Mouse (Mus musculus) stomach, postnatal 0 days (tissue): Measurements from ENCODE around the gene Stra6. TPM values are rescaled to one million over a fixed set of nuclear protein-coding genes. Genes with fewer than 3 reads are reported as not detected.

Experiments used
- ATAC-seq: fragments of 200-750 bp; cut with Nextera tagmentation; 2 replicates; pipeline ENCODE4 v1.8.0; 2017; ENCODE audit not compliant: low FRiP score, low TSS enrichment
- DNase-seq: peaks from one replicate; pipeline ENCODE4 v3.0.0-alpha.2; 2016; ENCODE audit warnings: low spot score
- H3K27ac ChIP-seq: fragments of 300-500 bp; sonication (generic); replicated peaks from 2 replicates; pipeline ENCODE4 v1.5.1; 2014; ENCODE audit warnings: mild to moderate bottlenecking, control low read depth
- H3K27me3 ChIP-seq: fragments of 300-500 bp; sonication (generic); 2 replicates; pipeline ENCODE4 v1.6.1; 2014; ENCODE audit warnings: low read length; ENCODE audit not compliant: control insufficient read depth, insufficient read depth
- H3K36me3 ChIP-seq: fragments of 300-500 bp; sonication (generic); 2 replicates; pipeline ENCODE4 v1.6.1; 2014; ENCODE audit warnings: low read length, mixed read lengths; ENCODE audit not compliant: control insufficient read depth, insufficient read depth
- H3K4me1 ChIP-seq: fragments of 300-500 bp; sonication (generic); replicated peaks from 2 replicates; pipeline ENCODE4 v1.6.1; 2014; ENCODE audit warnings: antibody characterized with exemption; ENCODE audit not compliant: control insufficient read depth, insufficient read depth
- H3K4me2 ChIP-seq: fragments of 300-500 bp; sonication (generic); replicated peaks from 2 replicates; pipeline ENCODE4 v1.6.1; 2014; ENCODE audit warnings: low read depth, mild to moderate bottlenecking, control low read depth, moderate library complexity
- H3K4me3 ChIP-seq: fragments of 300-500 bp; sonication (generic); 2 replicates; pipeline ENCODE4 v1.5.1; 2014; ENCODE audit warnings: low read depth, low read length, control low read depth
- H3K9ac ChIP-seq: fragments of 300-500 bp; sonication (generic); 2 replicates; pipeline ENCODE4 v1.6.1; 2014; ENCODE audit warnings: mild to moderate bottlenecking, low read length, control low read depth, mixed read lengths
- H3K9me3 ChIP-seq: fragments of 300-500 bp; sonication (generic); 2 replicates; pipeline ENCODE4 v1.6.1; 2016; ENCODE audit warnings: low read length; ENCODE audit not compliant: control insufficient read depth
- CTCF ChIP-seq: IDR thresholded peaks from 2 replicates; pipeline ENCODE4 v1.5.1; 2016; ENCODE audit warnings: antibody characterized with exemption, low read depth, mild to moderate bottlenecking, moderate library complexity
- EP300 ChIP-seq: optimal IDR thresholded peaks from 2 replicates; pipeline ENCODE3; 2016; ENCODE audit warnings: antibody characterized with exemption
- WGBS: fragments of 180-500 bp; shearing (Covaris S2); extraction: QIAGEN DNeasy Blood & Tissue Kit; methylation state at CpG from one replicate; pipeline ENCODE4 v1.1.7; 2014; 5-methylcytosine and 5-hydroxymethylcytosine counted together
- polyA plus RNA-seq: library from polyadenylated mRNA; unstranded; fragments of >200 nt; fragmentation: Nextera tagmentation; extraction: Ambion mirVana; gene quantifications from 2 replicates; pipeline ENCODE4 v1.2.1, GENCODE M21; 2015

Gene Stra6
- polyA plus RNA-seq, 1 experiment from 2014 or later, result 0.18 TPM

DNA sequence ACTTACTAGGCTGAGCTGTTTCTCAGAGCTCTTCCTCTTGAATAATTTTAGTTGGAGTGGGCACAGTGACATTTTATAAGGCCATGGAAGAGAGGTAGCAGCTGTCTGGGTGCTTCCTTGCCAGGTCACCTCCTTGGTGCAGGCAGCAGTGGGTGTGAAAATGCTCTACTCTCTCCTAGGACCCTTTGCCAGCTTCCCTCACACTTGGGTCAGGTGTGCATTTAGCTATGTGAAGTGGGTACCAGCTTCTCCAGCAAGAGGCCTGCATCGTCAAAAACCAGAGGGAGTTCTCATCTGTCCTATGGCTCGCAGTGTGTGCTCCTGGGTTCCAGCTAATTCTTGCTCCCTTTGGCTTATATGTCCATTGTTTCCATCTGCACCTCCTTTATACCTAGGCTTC lies 115.8 kb downstream of the Stra6 start:
- H3K27ac ChIP-seq, result no peak overlapping the region
- 87% methylated on average over 2 of the region's 2 CpGs for WGBS
- H3K4me1 ChIP-seq, result no peaks in the 10 kb centered on the region
- H3K4me2 ChIP-seq, result no peak overlapping the region
- TF ChIP-seq CTCF (no peak), EP300 (no peak)
- ATAC-seq (no peak), DNase-seq (no peak)
- H3K9ac ChIP-seq, result no peak overlapping the region
- H3K9me3 ChIP-seq, result no peaks in the 10 kb centered on the region
- no peaks in the 10 kb centered on the region for H3K27me3 ChIP-seq
- no peaks in the 10 kb centered on the region for H3K36me3 ChIP-seq
- H3K4me3 ChIP-seq, result no peak overlapping the region

- ATAC-seq, result no peak
- Histone ChIP-seq H3K9ac (no peak overlapping the region), H3K4me3 (no peak overlapping the region), H3K27me3 (no peaks in the 10 kb centered on the region), H3K36me3 (no peaks in the 10 kb centered on the region), H3K4me1 (no peaks in the 10 kb centered on the region), H3K9me3 (no peaks in the 10 kb centered on the region), H3K4me2 (no peak overlapping the region), H3K27ac (no peak overlapping the region)
- DNase-seq, result no peak
- TF ChIP-seq EP300 (no peak), CTCF (no peak)
- WGBS, result 58% methylated on average over 6 of the region's 6 CpGs
These were observed 120.9 kb downstream of the Stra6 start for GRCm38 (mm10) chr9:58184456-58184855.

GRCm38 (mm10) chr9:58194222-58194621 lies 130.6 kb downstream of the Stra6 start:
- 70% methylated on average over 9 of the region's 9 CpGs for WGBS
- no peak overlapping the region for H3K9ac ChIP-seq
- TF ChIP-seq CTCF, result no peak
- TF ChIP-seq EP300, result no peak

GRCm38 (mm10) chr9:58195671-58196070 lies 132.1 kb downstream of the Stra6 start:
- no peaks in the 10 kb centered on the region for H3K4me1 ChIP-seq
- WGBS, result 38% methylated on average over 1 of the region's 1 CpGs
- TF ChIP-seq EP300 (no peak), CTCF (no peak)
- no peak overlapping the region for H3K4me2 ChIP-seq
- H3K9me3 ChIP-seq, result no peaks in the 10 kb centered on the region
- no peak overlapping the region for H3K4me3 ChIP-seq
- no peak overlapping the region for H3K27ac ChIP-seq
- H3K36me3 ChIP-seq, result no peaks in the 10 kb centered on the region
- H3K9ac ChIP-seq, result no peak overlapping the region
- DNase-seq, result no peak
- no peak for ATAC-seq
- peaks cover 33% of the 10 kb centered on the region for H3K27me3 ChIP-seq

More at GRCm38 (mm10) chr9:58194222-58194621, 130.6 kb downstream of the Stra6 start:
- Histone ChIP-seq H3K4me3 (no peak overlapping the region), H3K4me2 (no peak overlapping the region), H3K27me3 (peaks cover 20% of the 10 kb centered on the region; the same call in 1 of the 2 replicates), H3K36me3 (no peaks in the 10 kb centered on the region), H3K4me1 (no peaks in the 10 kb centered on the region), H3K9me3 (no peaks in the 10 kb centered on the region), H3K27ac (no peak overlapping the region)
- ATAC-seq (no peak), DNase-seq (no peak)

- Histone ChIP-seq H3K27ac (no peak overlapping the region), H3K9me3 (no peaks in the 10 kb centered on the region), H3K27me3 (peaks cover 36% of the 10 kb centered on the region), H3K4me2 (no peak overlapping the region), H3K4me1 (no peaks in the 10 kb centered on the region), H3K36me3 (no peaks in the 10 kb centered on the region), H3K9ac (no peak overlapping the region), H3K4me3 (no peak overlapping the region; the same call in 1 of the 2 replicates)
- 7% methylated on average over 14 of the region's 14 CpGs for WGBS
- TF ChIP-seq EP300 (no peak), CTCF (no peak)
- no peak for DNase-seq
- no peak for ATAC-seq
These were observed 132.6 kb downstream of the Stra6 start for GRCm38 (mm10) chr9:58196141-58196540.

- Histone ChIP-seq H3K4me2 (peak overlapping the region; percentile 32; the same call in 1 of the 2 replicates), H3K9ac (no peak overlapping the region), H3K4me3 (peak overlapping the region; percentile 15), H3K4me1 (no peaks in the 10 kb centered on the region), H3K36me3 (no peaks in the 10 kb centered on the region), H3K27ac (no peak overlapping the region), H3K9me3 (no peaks in the 10 kb centered on the region), H3K27me3 (peaks cover 40% of the 10 kb centered on the region)
- no peak for DNase-seq
- 9% methylated on average over 46 of the region's 46 CpGs for WGBS
- TF ChIP-seq CTCF, result no peak
- no peak for TF ChIP-seq EP300
- ATAC-seq, result no peak
These were observed 133.3 kb downstream of the Stra6 start for GRCm38 (mm10) chr9:58196610-58197567.
